Mouse (Mus musculus): ENCODE data around the gene Tnfsf12.

Gene Tnfsf12

DNA sequence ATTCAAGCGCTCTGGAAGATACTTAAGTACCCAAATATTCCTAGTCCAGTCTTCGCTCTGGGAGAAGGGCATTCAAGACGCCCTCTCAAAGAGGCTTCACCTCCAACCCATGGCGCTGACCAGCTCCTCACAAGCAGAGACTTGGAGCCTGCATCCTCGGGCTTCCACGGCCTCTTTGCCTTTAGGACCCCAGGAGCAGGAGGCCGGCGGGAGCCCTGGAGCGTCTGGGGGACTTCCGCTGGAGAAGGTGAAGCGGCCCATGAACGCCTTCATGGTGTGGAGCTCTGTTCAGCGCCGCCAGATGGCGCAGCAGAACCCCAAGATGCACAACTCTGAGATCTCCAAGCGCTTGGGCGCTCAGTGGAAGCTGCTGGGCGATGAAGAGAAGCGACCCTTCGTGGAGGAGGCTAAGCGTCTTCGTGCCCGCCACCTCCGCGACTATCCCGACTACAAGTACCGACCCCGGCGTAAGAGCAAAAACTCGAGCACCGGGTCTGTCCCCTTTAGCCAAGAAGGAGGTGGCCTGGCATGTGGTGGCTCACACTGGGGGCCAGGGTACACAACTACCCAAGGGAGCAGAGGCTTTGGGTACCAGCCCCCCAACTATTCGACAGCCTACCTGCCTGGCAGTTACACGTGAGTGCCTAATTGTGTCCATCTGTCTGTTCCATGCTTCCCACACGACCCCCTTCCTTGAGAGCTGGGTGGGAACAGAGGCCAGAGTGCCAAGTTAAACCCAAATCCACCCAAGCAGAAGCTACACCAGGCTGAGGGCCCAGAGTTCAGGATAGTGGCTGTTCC is 40.2 kb downstream of the Tnfsf12 start, which contains the start of gene Sox15:
TSS of gene Sox15 (plus strand) at position 51 of the 801 bp plus-strand sequence.
- in situ Hi-C loops (cut with MboI, MseI): no loop called here

DNA sequence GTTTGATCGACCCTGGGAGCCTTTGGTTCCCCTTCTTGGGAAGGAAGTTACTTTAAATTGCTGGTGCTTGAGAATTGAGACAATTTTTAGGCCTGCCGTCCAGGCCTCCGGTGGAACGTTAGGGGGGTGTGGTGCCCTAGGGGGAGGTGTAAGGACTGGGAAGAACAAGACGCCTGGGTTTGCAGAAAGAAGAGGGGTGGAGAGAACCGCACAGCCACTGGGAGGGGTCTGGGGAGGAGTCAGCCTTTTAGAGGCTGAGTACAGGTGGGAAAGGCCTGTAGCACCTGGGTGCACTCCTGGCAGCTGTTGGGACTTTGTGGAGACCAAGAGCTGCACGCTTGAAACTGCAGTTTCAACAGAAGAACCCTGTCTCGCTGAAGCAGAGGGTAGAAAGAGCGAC is 40.9 kb downstream of the Tnfsf12 start:
- in situ Hi-C loops (cut with MboI, MseI): no loop called here

- in situ Hi-C loops (cut with MboI, MseI): no loop called here
Measured at GRCm38 (mm10) chr11:69653399-69653798, 42.2 kb downstream of the Tnfsf12 start.

DNA sequence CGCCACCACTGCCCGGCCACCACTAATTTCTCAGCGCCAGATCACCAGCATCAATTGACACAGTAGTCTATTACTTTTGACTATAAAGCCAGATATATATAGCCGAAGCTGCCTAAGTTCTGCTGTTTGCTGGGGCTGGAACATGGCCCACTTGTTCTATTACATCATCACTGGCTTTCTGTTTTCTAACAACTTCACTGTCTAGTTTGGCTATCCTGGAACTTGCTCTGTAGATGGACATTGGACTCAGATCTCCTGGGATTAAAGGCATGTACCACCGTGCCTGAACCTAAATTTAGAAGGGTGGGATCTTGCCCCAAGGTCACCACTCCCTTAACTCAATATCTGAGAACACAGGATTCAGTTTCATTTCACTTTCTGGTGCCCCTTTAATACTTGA is 49.8 kb downstream of the Tnfsf12 start:
- in situ Hi-C loops (cut with MboI, MseI): no loop called here
